Mouse (Mus musculus) bone marrow macrophage, adult 2 months (primary cell): ENCODE measurements around the gene Cpn1. TPM values are rescaled to one million over a fixed set of nuclear protein-coding genes. Genes with fewer than 3 reads are reported as not detected.

Experiments
- H3K27ac ChIP-seq: 2 replicates; pipeline ENCODE4 v1.5.1; 2012; ENCODE audit warnings: low read depth, low read length; ENCODE audit not compliant: insufficient read depth
- H3K4me1 ChIP-seq: 2 replicates; pipeline ENCODE4 v1.6.1; 2012; ENCODE audit warnings: low read length; ENCODE audit not compliant: control insufficient read depth, insufficient read depth
- H3K4me3 ChIP-seq: 2 replicates; pipeline ENCODE4 v1.5.1; 2012; ENCODE audit warnings: mild to moderate bottlenecking, low read length, moderate library complexity; ENCODE audit not compliant: insufficient read depth
- CTCF ChIP-seq: IDR thresholded peaks from 2 replicates; pipeline ENCODE4 v1.5.1; 2012; ENCODE audit warnings: low read depth, mild to moderate bottlenecking, low read length, moderate library complexity
- POLR2A ChIP-seq: IDR thresholded peaks from 2 replicates; pipeline ENCODE4 v1.6.1; 2012; ENCODE audit warnings: mild to moderate bottlenecking, low read depth, low read length, borderline replicate concordance
- polyA plus RNA-seq: library from polyadenylated mRNA; stranded (reverse); fragments of >200 nt; gene quantifications from 2 replicates; pipeline ENCODE4 v1.2.4, GENCODE M21; 2012; ENCODE audit not compliant: missing spikeins, insufficient read depth, insufficient read length

Gene Cpn1
- polyA plus RNA-seq, 1 experiment: 0.28 TPM

DNA sequence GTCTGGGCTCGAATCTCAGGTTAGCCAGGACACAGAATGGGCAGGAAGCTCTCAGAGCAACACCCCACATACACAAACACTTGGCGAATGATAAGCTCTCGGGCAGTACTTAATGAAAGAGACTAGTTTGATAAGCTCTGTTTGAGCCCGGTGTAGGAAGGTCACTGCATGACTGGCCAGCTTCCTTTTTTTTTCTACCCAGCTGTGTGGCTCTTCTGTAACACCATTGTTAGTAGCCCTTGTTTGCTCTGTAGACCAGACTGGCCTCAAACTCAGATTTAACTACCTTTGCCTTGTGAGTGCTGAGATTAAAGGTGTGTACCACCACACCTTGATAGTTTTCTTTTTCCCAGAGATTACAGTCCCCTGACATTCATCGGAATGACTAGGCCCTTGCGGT, 27.5 kb upstream of the Cpn1 start:
- Histone ChIP-seq H3K27ac (no peak overlapping the region), H3K4me1 (peaks cover 10% of the 10 kb centered on the region), H3K4me3 (no peak overlapping the region)
- TF ChIP-seq CTCF (no peak), POLR2A (no peak)

DNA sequence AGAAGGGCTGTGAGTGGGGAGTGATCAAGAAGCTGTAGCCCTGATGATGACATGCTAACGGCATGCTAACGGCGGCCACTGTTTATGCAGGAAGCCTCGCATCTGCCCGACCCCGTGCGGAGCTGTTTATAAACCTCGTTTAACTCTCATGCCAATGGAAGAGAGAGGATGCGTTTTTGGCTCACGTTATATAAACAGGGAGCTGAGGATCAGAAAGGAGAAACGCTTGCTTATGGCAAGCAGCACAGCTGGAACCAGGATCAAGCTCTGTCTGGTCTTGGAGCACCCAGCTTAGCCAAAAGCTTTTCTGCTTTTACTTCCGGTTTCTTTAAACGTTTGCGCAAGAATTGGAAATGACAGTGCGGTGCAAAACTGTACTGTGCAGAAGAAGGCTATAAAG, 22.4 kb upstream of the Cpn1 start:
- no peak for TF ChIP-seq POLR2A
- no peak for TF ChIP-seq CTCF
- peaks cover 8% of the 10 kb centered on the region for H3K4me1 ChIP-seq
- peak overlapping the region; percentile 26 for H3K4me3 ChIP-seq
- H3K27ac ChIP-seq: peak overlapping the region; percentile 48

DNA sequence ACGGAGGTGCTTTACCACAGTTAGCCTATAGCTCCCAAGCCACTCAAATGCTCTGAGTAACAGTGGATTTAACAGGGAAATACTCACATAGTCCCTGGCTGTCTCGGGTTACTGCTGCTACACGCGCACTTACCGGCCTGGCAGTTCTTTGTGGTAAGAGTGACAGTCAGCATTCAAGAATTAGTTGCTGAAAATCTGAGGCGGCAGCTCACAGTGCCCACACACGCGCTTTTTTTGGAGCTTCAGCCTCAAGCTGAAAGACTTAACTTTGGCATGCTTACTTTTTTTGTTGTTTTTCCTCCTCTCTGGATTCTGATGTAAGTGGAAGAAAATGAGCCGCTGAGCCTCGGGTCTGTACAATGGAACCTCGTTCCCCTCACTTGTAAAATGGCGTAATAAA, 20.8 kb upstream of the Cpn1 start:
- Histone ChIP-seq H3K27ac (no peak overlapping the region), H3K4me3 (no peak overlapping the region), H3K4me1 (peaks cover 6% of the 10 kb centered on the region)
- TF ChIP-seq CTCF (no peak), POLR2A (no peak)

DNA sequence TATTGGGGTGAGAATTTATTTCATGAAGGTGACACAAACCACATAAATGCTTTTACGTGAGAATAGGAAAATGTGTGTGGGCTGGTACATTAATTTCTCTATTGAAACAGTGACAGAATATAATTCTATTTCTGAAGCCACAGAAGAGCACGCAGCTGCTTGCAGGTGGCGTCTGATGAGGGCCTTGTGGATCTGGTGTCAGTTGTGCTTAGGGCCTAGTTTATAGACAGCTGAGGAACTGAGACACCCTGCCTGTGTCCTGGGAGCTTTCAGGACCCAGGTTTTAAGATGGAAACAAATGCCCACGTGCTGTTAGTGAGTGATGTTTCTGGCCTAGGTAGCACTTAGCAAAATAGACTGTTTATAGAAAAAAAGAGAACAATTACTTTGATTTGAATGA, 18.7 kb upstream of the Cpn1 start:
- TF ChIP-seq POLR2A (no peak), CTCF (no peak)

GRCm38 (mm10) chr19:44004261-44004660, 17.9 kb upstream of the Cpn1 start:
- H3K27ac ChIP-seq: no peak overlapping the region
- TF ChIP-seq CTCF (no peak), POLR2A (no peak)

More for the DNA sequence above, 18.7 kb upstream of the Cpn1 start:
- H3K4me3 ChIP-seq: no peak overlapping the region
- H3K4me1 ChIP-seq: peaks cover 6% of the 10 kb centered on the region
- H3K27ac ChIP-seq: no peak overlapping the region

GRCm38 (mm10) chr19:44000720-44001119, 14.4 kb upstream of the Cpn1 start:
- Histone ChIP-seq H3K27ac (no peak overlapping the region), H3K4me1 (no peaks in the 10 kb centered on the region), H3K4me3 (no peak overlapping the region)
- no peak for TF ChIP-seq CTCF
- no peak for TF ChIP-seq POLR2A

More at GRCm38 (mm10) chr19:44004261-44004660, 17.9 kb upstream of the Cpn1 start:
- H3K4me1 ChIP-seq: peaks cover 2% of the 10 kb centered on the region
- no peak overlapping the region for H3K4me3 ChIP-seq

- Histone ChIP-seq H3K27ac (no peak overlapping the region), H3K4me1 (no peaks in the 10 kb centered on the region), H3K4me3 (no peak overlapping the region)
- TF ChIP-seq POLR2A: no peak
Observed at GRCm38 (mm10) chr19:44000061-44000460, 13.7 kb upstream of the Cpn1 start.

- no peak for TF ChIP-seq CTCF
- TF ChIP-seq POLR2A: no peak
- no peak overlapping the region for H3K4me3 ChIP-seq
- H3K27ac ChIP-seq: no peak overlapping the region
- H3K4me1 ChIP-seq: no peaks in the 10 kb centered on the region
Observed at GRCm38 (mm10) chr19:43998802-43999527, 12.6 kb upstream of the Cpn1 start.

GRCm38 (mm10) chr19:43998101-43998500, 11.7 kb upstream of the Cpn1 start:
- Histone ChIP-seq H3K27ac (no peak overlapping the region), H3K4me1 (peaks cover 4% of the 10 kb centered on the region; the same call in 1 of the 2 replicates), H3K4me3 (no peak overlapping the region)
- no peak for TF ChIP-seq POLR2A
- no peak for TF ChIP-seq CTCF

DNA sequence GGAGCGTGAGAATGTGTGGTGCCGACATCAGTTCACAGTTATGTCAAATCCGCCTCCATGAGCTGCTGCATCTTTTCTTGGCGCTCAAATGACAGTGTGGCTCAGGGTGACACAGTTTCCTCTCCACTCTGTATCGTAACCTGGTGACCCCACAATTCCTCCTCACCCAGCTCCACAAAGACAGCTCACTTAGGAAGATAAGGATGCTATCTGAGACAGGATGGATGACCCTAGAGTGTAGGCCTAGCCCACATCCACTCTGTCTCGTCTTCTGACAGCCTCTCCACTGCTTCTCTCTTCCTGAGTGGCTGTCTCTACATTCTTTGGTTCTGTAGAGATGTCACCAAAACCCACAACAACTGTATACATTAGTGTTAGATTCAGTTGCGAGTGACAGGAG, 9.1 kb upstream of the Cpn1 start:
- Histone ChIP-seq H3K4me1 (peaks cover 9% of the 10 kb centered on the region), H3K27ac (no peak overlapping the region), H3K4me3 (no peak overlapping the region)
- TF ChIP-seq POLR2A (no peak), CTCF (no peak)
